Mouse (Mus musculus) neural tube, embryonic 15.5 days (tissue): Measurements from ENCODE around the gene Dnhd1. TPM values are rescaled to one million over a fixed set of nuclear protein-coding genes. Genes with fewer than 3 reads are reported as not detected.

Experiments
- ATAC-seq: fragments of 200-750 bp; cut with Nextera tagmentation; 2 replicates; pipeline ENCODE4 v1.8.0; 2017; ENCODE audit warnings: mild to moderate bottlenecking, moderate TSS enrichment, moderate library complexity; ENCODE audit not compliant: low FRiP score
- H3K27ac ChIP-seq: fragments of 300-500 bp; sonication (generic); replicated peaks from 2 replicates; pipeline ENCODE4 v1.5.1; 2015; ENCODE audit warnings: mild to moderate bottlenecking, inconsistent platforms
- H3K27me3 ChIP-seq: fragments of 300-500 bp; sonication (generic); replicated peaks from 2 replicates; pipeline ENCODE4 v1.6.1; 2015; ENCODE audit warnings: inconsistent platforms
- H3K36me3 ChIP-seq: fragments of 300-500 bp; sonication (generic); 2 replicates; pipeline ENCODE4 v1.6.1; 2015; ENCODE audit warnings: inconsistent platforms
- H3K4me1 ChIP-seq: fragments of 300-500 bp; sonication (generic); 2 replicates; pipeline ENCODE4 v1.6.1; 2015; ENCODE audit warnings: inconsistent platforms
- H3K4me2 ChIP-seq: fragments of 300-500 bp; sonication (generic); 2 replicates; pipeline ENCODE4 v1.6.1; 2015; ENCODE audit warnings: inconsistent platforms, mild to moderate bottlenecking, moderate library complexity
- H3K4me3 ChIP-seq: fragments of 300-500 bp; sonication (generic); replicated peaks from 2 replicates; pipeline ENCODE4 v1.5.1; 2015; ENCODE audit warnings: mild to moderate bottlenecking, inconsistent platforms
- H3K9ac ChIP-seq: fragments of 300-500 bp; sonication (generic); replicated peaks from 2 replicates; pipeline ENCODE4 v1.6.1; 2015; ENCODE audit warnings: mild to moderate bottlenecking, inconsistent platforms
- H3K9me3 ChIP-seq: fragments of 300-500 bp; sonication (generic); replicated peaks from 2 replicates; pipeline ENCODE4 v1.6.1; 2016; ENCODE audit warnings: inconsistent platforms
- WGBS: fragments of 180-500 bp; shearing (Covaris S2); methylation state at CpG from one replicate; pipeline ENCODE4 v1.1.7; 2015; ENCODE audit warnings: mixed read lengths; 5-methylcytosine and 5-hydroxymethylcytosine counted together
- polyA plus RNA-seq: library from polyadenylated mRNA; unstranded; fragments of >200 nt; fragmentation: Nextera tagmentation; extraction: Ambion mirVana; gene quantifications from 2 replicates; pipeline ENCODE4 v1.2.1, GENCODE M21; 2015

Dnhd1 gene
- 1.3 and 1.9 TPM in 2 replicates for polyA plus RNA-seq

- H3K4me3 ChIP-seq, result peak within 1 kb of the TSS; percentile 40
- peak within 1 kb of the TSS; percentile 46 for H3K9ac ChIP-seq
- H3K36me3 ChIP-seq, result no peaks in the 10 kb centered on the region
- peak; percentile 93 for ATAC-seq
- H3K4me1 ChIP-seq, result peaks cover 11% of the 10 kb centered on the region
- H3K4me2 ChIP-seq, result peak within 1 kb of the TSS; percentile 82
- no peaks in the 10 kb centered on the region for H3K9me3 ChIP-seq
- peak within 1 kb of the TSS; percentile 28; the same call in 1 of the 2 replicates for H3K27ac ChIP-seq
- H3K27me3 ChIP-seq, result no peaks in the 10 kb centered on the region
- WGBS, result 2% methylated on average over 17 of the region's 17 CpGs
Measured at GRCm38 (mm10) chr7:105650639-105651435, at the start of gene Dnhd1. Gene Dnhd1 (plus strand): TSS chr7:105650827.

- Histone ChIP-seq H3K4me1 (no peaks in the 10 kb centered on the region), H3K9me3 (no peaks in the 10 kb centered on the region), H3K27me3 (no peaks in the 10 kb centered on the region), H3K9ac (no peak overlapping the region), H3K4me3 (no peak overlapping the region), H3K4me2 (no peak overlapping the region), H3K27ac (no peak overlapping the region), H3K36me3 (no peaks in the 10 kb centered on the region)
- 39% methylated on average over 9 of the region's 9 CpGs for WGBS
- ATAC-seq, result no peak
Measured at GRCm38 (mm10) chr7:105602860-105603623, 47.6 kb upstream of the Dnhd1 start.

GRCm38 (mm10) chr7:105608467-105608866 lies 42.2 kb upstream of the Dnhd1 start:
- H3K4me1 ChIP-seq, result no peaks in the 10 kb centered on the region

GRCm38 (mm10) chr7:105611767-105612166 lies 38.9 kb upstream of the Dnhd1 start:
- 90% methylated on average over 1 of the region's 1 CpGs for WGBS
- Histone ChIP-seq H3K36me3 (peaks cover 80% of the 10 kb centered on the region), H3K4me1 (no peaks in the 10 kb centered on the region), H3K27ac (no peak overlapping the region), H3K9me3 (no peaks in the 10 kb centered on the region), H3K27me3 (no peaks in the 10 kb centered on the region), H3K4me2 (no peak overlapping the region), H3K4me3 (no peak overlapping the region), H3K9ac (no peak overlapping the region)
- ATAC-seq, result no peak

More at GRCm38 (mm10) chr7:105608467-105608866, 42.2 kb upstream of the Dnhd1 start:
- H3K4me3 ChIP-seq, result no peak overlapping the region
- no peak for ATAC-seq
- WGBS, result 91% methylated on average over 3 of the region's 3 CpGs
- no peaks in the 10 kb centered on the region for H3K9me3 ChIP-seq
- no peak overlapping the region for H3K4me2 ChIP-seq
- H3K27ac ChIP-seq, result no peak overlapping the region
- H3K9ac ChIP-seq, result no peak overlapping the region
- no peaks in the 10 kb centered on the region for H3K27me3 ChIP-seq
- peaks cover 47% of the 10 kb centered on the region for H3K36me3 ChIP-seq

GRCm38 (mm10) chr7:105614400-105614799 lies 36.2 kb upstream of the Dnhd1 start:
- H3K27me3 ChIP-seq, result no peaks in the 10 kb centered on the region
- no peak overlapping the region for H3K4me2 ChIP-seq
- 92% methylated on average over 1 of the region's 1 CpGs for WGBS
- H3K4me3 ChIP-seq, result no peak overlapping the region
- no peak for ATAC-seq
- H3K27ac ChIP-seq, result no peak overlapping the region
- no peak overlapping the region for H3K9ac ChIP-seq
- H3K36me3 ChIP-seq, result peaks cover 100% of the 10 kb centered on the region
- H3K9me3 ChIP-seq, result no peaks in the 10 kb centered on the region
- no peaks in the 10 kb centered on the region for H3K4me1 ChIP-seq

GRCm38 (mm10) chr7:105615720-105616119 lies 34.9 kb upstream of the Dnhd1 start:
- Histone ChIP-seq H3K4me1 (no peaks in the 10 kb centered on the region), H3K9me3 (no peaks in the 10 kb centered on the region), H3K4me3 (no peak overlapping the region), H3K36me3 (peaks cover 99% of the 10 kb centered on the region), H3K27ac (no peak overlapping the region), H3K4me2 (no peak overlapping the region), H3K27me3 (no peaks in the 10 kb centered on the region), H3K9ac (no peak overlapping the region)
- 83% methylated on average over 1 of the region's 1 CpGs for WGBS
- ATAC-seq, result no peak

- Histone ChIP-seq H3K27me3 (no peaks in the 10 kb centered on the region), H3K9ac (no peak overlapping the region), H3K4me3 (no peak overlapping the region), H3K27ac (no peak overlapping the region), H3K9me3 (no peaks in the 10 kb centered on the region), H3K36me3 (peaks cover 99% of the 10 kb centered on the region), H3K4me2 (no peak overlapping the region), H3K4me1 (no peaks in the 10 kb centered on the region)
- ATAC-seq, result no peak
- WGBS, result 94% methylated on average over 6 of the region's 6 CpGs
Measured at GRCm38 (mm10) chr7:105616561-105616960, 34.1 kb upstream of the Dnhd1 start.

GRCm38 (mm10) chr7:105617810-105618209 lies 32.8 kb upstream of the Dnhd1 start:
- no peak overlapping the region for H3K9ac ChIP-seq
- H3K27me3 ChIP-seq, result no peaks in the 10 kb centered on the region
- WGBS, result 97% methylated on average over 22 of the region's 22 CpGs
- no peak overlapping the region for H3K4me2 ChIP-seq
- no peaks in the 10 kb centered on the region for H3K9me3 ChIP-seq
- ATAC-seq, result no peak
- no peaks in the 10 kb centered on the region for H3K4me1 ChIP-seq
- H3K4me3 ChIP-seq, result no peak overlapping the region
- peaks cover 98% of the 10 kb centered on the region for H3K36me3 ChIP-seq
- H3K27ac ChIP-seq, result no peak overlapping the region

GRCm38 (mm10) chr7:105619701-105620100 lies 30.9 kb upstream of the Dnhd1 start:
- 90% methylated on average over 3 of the region's 3 CpGs for WGBS
- Histone ChIP-seq H3K4me1 (no peaks in the 10 kb centered on the region), H3K4me2 (no peak overlapping the region), H3K9me3 (no peaks in the 10 kb centered on the region), H3K27ac (no peak overlapping the region), H3K36me3 (peaks cover 98% of the 10 kb centered on the region), H3K9ac (no peak overlapping the region), H3K4me3 (no peak overlapping the region), H3K27me3 (no peaks in the 10 kb centered on the region)
- no peak for ATAC-seq

- no peak for ATAC-seq
- Histone ChIP-seq H3K4me1 (no peaks in the 10 kb centered on the region), H3K9ac (no peak overlapping the region), H3K9me3 (no peaks in the 10 kb centered on the region), H3K27ac (no peak overlapping the region), H3K27me3 (no peaks in the 10 kb centered on the region), H3K4me2 (no peak overlapping the region), H3K36me3 (peaks cover 90% of the 10 kb centered on the region), H3K4me3 (no peak overlapping the region)
- WGBS, result 85% methylated on average over 4 of the region's 4 CpGs
Measured at GRCm38 (mm10) chr7:105621053-105621452, 29.6 kb upstream of the Dnhd1 start.

GRCm38 (mm10) chr7:105621646-105622292 lies 28.9 kb upstream of the Dnhd1 start:
- Histone ChIP-seq H3K9me3 (no peaks in the 10 kb centered on the region), H3K4me3 (no peak overlapping the region), H3K27me3 (no peaks in the 10 kb centered on the region), H3K27ac (no peak overlapping the region), H3K36me3 (peaks cover 83% of the 10 kb centered on the region), H3K4me2 (no peak overlapping the region), H3K4me1 (no peaks in the 10 kb centered on the region), H3K9ac (no peak overlapping the region)
- ATAC-seq, result no peak
- WGBS, result 90% methylated on average over 8 of the region's 8 CpGs
